Mouse (Mus musculus): ENCODE data around the gene Atp11b.

Atp11b gene

GRCm38 (mm10) chr3:35753825-35754767 lies at the start of gene Atp11b:
Gene Atp11b (plus strand): TSS chr3:35754106.
- peak; percentile 82 for DNase-seq (ENCODE audit: low read depth)

GRCm38 (mm10) chr3:35704328-35704613 lies 49.6 kb upstream of the Atp11b start:
- DNase-seq (ENCODE audit: low read depth), result no peak

- no peak for DNase-seq (ENCODE audit: low read depth)
Observed at GRCm38 (mm10) chr3:35719531-35720205, 34.2 kb upstream of the Atp11b start.

- no peak for DNase-seq (ENCODE audit: low read depth)
Observed at GRCm38 (mm10) chr3:35720801-35721200, 33.1 kb upstream of the Atp11b start.

- DNase-seq (ENCODE audit: low read depth), result no peak
Observed at GRCm38 (mm10) chr3:35721818-35722446, 32.0 kb upstream of the Atp11b start.

- no peak for DNase-seq (ENCODE audit: low read depth)
Observed at GRCm38 (mm10) chr3:35722811-35723210, 31.1 kb upstream of the Atp11b start.

- DNase-seq (ENCODE audit: low read depth), result no peak
Observed at GRCm38 (mm10) chr3:35723586-35724322, 30.2 kb upstream of the Atp11b start.

GRCm38 (mm10) chr3:35725096-35725495 lies 28.8 kb upstream of the Atp11b start:
- no peak for DNase-seq (ENCODE audit: low read depth)

- no peak for DNase-seq (ENCODE audit: low read depth)
Observed at GRCm38 (mm10) chr3:35726936-35727335, 27.0 kb upstream of the Atp11b start.

- no peak for DNase-seq (ENCODE audit: low read depth)
Observed at GRCm38 (mm10) chr3:35729490-35729889, 24.4 kb upstream of the Atp11b start.

GRCm38 (mm10) chr3:35731981-35732777 lies 21.7 kb upstream of the Atp11b start:
- no peak for DNase-seq (ENCODE audit: low read depth)

GRCm38 (mm10) chr3:35732778-35733147 lies 21.1 kb upstream of the Atp11b start:
- DNase-seq (ENCODE audit: low read depth), result no peak

- no peak for DNase-seq (ENCODE audit: low read depth)
Observed at GRCm38 (mm10) chr3:35734509-35734908, 19.4 kb upstream of the Atp11b start.

- no peak for DNase-seq (ENCODE audit: low read depth)
Observed at GRCm38 (mm10) chr3:35738071-35738470, 15.8 kb upstream of the Atp11b start.

GRCm38 (mm10) chr3:35745010-35745409 lies 8.9 kb upstream of the Atp11b start:
- DNase-seq (ENCODE audit: low read depth), result no peak

GRCm38 (mm10) chr3:35746840-35747456 lies 7.0 kb upstream of the Atp11b start:
- no peak for DNase-seq (ENCODE audit: low read depth)

- DNase-seq (ENCODE audit: low read depth), result peak; percentile 50
Observed at GRCm38 (mm10) chr3:35750286-35750685, 3.6 kb upstream of the Atp11b start.

- no peak for DNase-seq (ENCODE audit: low read depth)
Observed at GRCm38 (mm10) chr3:35751724-35752123, 2.2 kb upstream of the Atp11b start.

GRCm38 (mm10) chr3:35762735-35763134 lies 8.8 kb downstream of the Atp11b start:
- no peak for DNase-seq (ENCODE audit: low read depth)

GRCm38 (mm10) chr3:35764637-35765617 lies 11.0 kb downstream of the Atp11b start:
- DNase-seq (ENCODE audit: low read depth), result peak; percentile 67

Measured in NIH3T3 (cell line).